Mouse (Mus musculus) hindbrain, embryonic 12.5 days (tissue): Measurements from ENCODE around the gene Hoxa9. TPM values are rescaled to one million over a fixed set of nuclear protein-coding genes. Genes with fewer than 3 reads are reported as not detected.

ENCODE experiments used
- ATAC-seq: fragments of 200-750 bp; cut with Nextera tagmentation; 2 replicates; pipeline ENCODE4 v1.8.0; 2017; ENCODE audit warnings: moderate TSS enrichment; ENCODE audit not compliant: low FRiP score
- H3K27ac ChIP-seq: fragments of 300-500 bp; sonication (generic); 2 replicates; pipeline ENCODE4 v1.5.1; 2016; ENCODE audit warnings: mild to moderate bottlenecking
- H3K27me3 ChIP-seq: fragments of 300-500 bp; sonication (generic); 2 replicates; pipeline ENCODE4 v1.6.1; 2016; ENCODE audit warnings: mild to moderate bottlenecking
- H3K36me3 ChIP-seq: fragments of 300-500 bp; sonication (generic); 2 replicates; pipeline ENCODE4 v1.6.1; 2016; ENCODE audit warnings: mild to moderate bottlenecking
- H3K4me1 ChIP-seq: fragments of 300-500 bp; sonication (generic); 2 replicates; pipeline ENCODE4 v1.6.1; 2016
- H3K4me2 ChIP-seq: fragments of 300-500 bp; sonication (generic); replicated peaks from 2 replicates; pipeline ENCODE4 v1.6.1; 2016; ENCODE audit warnings: mild to moderate bottlenecking
- H3K4me3 ChIP-seq: fragments of 300-500 bp; sonication (generic); 2 replicates; pipeline ENCODE4 v1.5.1; 2016; ENCODE audit warnings: mild to moderate bottlenecking
- H3K9ac ChIP-seq: fragments of 300-500 bp; sonication (generic); 2 replicates; pipeline ENCODE4 v1.6.1; 2016; ENCODE audit warnings: mild to moderate bottlenecking, moderate library complexity
- H3K9me3 ChIP-seq: fragments of 300-500 bp; sonication (generic); replicated peaks from 2 replicates; pipeline ENCODE4 v1.6.1; 2016; ENCODE audit warnings: mild to moderate bottlenecking
- WGBS: fragments of 180-500 bp; shearing (Covaris S2); methylation state at CpG from one replicate; pipeline ENCODE4 v1.1.7; 2016; 5-methylcytosine and 5-hydroxymethylcytosine counted together
- polyA plus RNA-seq: library from polyadenylated mRNA; unstranded; fragments of >200 nt; fragmentation: Nextera tagmentation; extraction: Ambion mirVana; gene quantifications from 2 replicates; pipeline ENCODE4 v1.2.1, GENCODE M21; 2016

Hoxa9 gene
- polyA plus RNA-seq, 1 experiment from 2014 or later: 0.12 TPM

DNA sequence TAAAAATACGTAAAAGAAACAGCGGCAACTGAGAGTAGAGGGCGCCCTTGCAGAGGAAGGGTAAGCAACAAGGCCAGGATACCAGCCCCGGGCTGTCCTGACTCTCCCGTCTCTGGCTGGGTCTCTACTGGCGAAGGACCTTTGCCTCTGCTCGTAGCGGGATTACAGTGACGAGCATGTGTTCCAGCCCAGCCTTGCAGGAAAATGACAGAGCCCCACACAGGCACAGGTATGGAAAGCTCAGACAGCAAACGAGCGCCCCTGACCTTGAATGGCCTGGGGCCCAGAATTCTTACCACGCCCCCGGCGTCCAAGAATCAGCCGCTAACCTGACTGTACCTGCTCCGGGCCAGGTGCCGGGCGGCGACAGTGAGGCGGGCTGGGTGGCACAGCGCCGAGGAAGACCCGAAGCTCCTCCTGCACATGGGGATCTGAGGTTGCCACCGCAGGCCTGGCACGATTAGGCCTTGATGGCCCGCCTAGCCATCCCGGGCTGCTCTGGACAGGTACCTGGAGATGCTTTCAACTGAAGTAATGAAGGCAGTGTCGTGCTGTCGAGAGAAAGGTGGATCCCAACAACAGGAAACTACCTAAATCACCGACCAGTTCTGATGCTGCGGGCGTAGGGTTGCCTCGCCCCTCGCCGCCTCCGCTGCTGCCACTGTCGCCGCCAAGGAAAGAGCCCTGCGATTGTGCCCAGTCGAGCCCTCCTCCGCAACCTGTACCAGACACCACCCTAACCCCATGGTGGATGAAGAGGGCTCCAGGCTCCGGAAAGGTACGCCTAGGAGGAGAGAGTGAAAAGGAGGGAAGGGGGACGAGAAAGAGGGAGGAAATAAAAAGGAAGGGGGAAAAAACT lies 1.1 kb downstream of the Hoxa9 start:
- H3K4me2 ChIP-seq: no peak overlapping the region
- H3K27me3 ChIP-seq: peaks cover 94% of the 10 kb centered on the region
- no peaks in the 10 kb centered on the region for H3K36me3 ChIP-seq
- 1% methylated on average over 44 of the region's 44 CpGs for WGBS
- no peak overlapping the region for H3K9ac ChIP-seq
- H3K27ac ChIP-seq: no peak overlapping the region
- H3K9me3 ChIP-seq: no peaks in the 10 kb centered on the region
- H3K4me3 ChIP-seq: no peak overlapping the region
- no peak for ATAC-seq
- 0 out of 2 replicates have a peak, but pooled peaks cover 4% of the 10 kb centered on the region for H3K4me1 ChIP-seq

GRCm38 (mm10) chr6:52228475-52229465 lies 2.1 kb downstream of the Hoxa9 start:
- Histone ChIP-seq H3K4me2 (no peak overlapping the region), H3K9me3 (no peaks in the 10 kb centered on the region), H3K27me3 (peaks cover 94% of the 10 kb centered on the region), H3K4me1 (0 out of 2 replicates have a peak, but pooled peaks cover 4% of the 10 kb centered on the region), H3K9ac (no peak overlapping the region), H3K27ac (no peak overlapping the region), H3K4me3 (no peak overlapping the region), H3K36me3 (no peaks in the 10 kb centered on the region)
- no peak for ATAC-seq
- 1% methylated on average over 38 of the region's 38 CpGs for WGBS

- Histone ChIP-seq H3K27me3 (peaks cover 94% of the 10 kb centered on the region), H3K36me3 (no peaks in the 10 kb centered on the region), H3K4me2 (no peak overlapping the region), H3K27ac (no peak overlapping the region), H3K4me1 (0 out of 2 replicates have a peak, but pooled peaks cover 4% of the 10 kb centered on the region), H3K9ac (no peak overlapping the region), H3K4me3 (no peak overlapping the region), H3K9me3 (no peaks in the 10 kb centered on the region)
- ATAC-seq: no peak
- WGBS: 4% methylated on average over 11 of the region's 11 CpGs
Observed at GRCm38 (mm10) chr6:52227470-52228222, 3.2 kb downstream of the Hoxa9 start.

DNA sequence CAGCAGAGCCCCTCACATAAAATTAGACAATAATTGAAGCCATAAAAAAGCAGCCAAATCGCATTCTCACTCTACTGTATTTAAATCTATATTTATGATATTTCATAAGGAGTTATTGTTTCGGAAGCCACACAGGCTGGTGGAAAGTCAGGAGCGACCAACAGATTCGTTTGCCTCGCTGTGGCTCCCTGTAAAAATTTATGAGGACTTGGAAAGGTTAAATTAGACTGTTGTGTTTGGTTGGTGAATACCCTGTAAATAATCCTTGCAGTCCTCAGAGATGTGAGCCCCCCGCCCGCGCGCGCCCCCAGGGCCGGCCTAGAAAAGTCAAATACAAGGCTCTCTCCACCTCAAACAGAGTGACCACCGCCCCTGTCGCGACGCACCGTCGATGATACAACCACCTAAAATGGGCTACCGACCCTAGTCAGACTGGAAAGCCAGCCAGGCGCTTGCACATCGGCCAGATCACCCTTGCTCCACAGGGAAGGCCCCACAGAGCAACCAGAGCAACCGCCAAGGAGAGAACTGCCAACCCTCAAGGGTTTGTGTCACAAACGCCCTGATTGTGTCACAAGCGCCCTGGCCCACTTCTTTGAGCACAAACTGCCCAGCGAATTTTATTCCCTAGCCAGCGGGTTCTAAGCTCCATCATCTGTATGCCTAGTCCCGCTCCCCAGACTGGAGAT lies 4.2 kb downstream of the Hoxa9 start:
- peaks cover 6% of the 10 kb centered on the region; the same call in 1 of the 2 replicates for H3K4me1 ChIP-seq
- no peak overlapping the region for H3K4me2 ChIP-seq
- H3K9me3 ChIP-seq: no peaks in the 10 kb centered on the region
- no peaks in the 10 kb centered on the region for H3K36me3 ChIP-seq
- no peak overlapping the region for H3K4me3 ChIP-seq
- H3K9ac ChIP-seq: no peak overlapping the region
- peaks cover 94% of the 10 kb centered on the region for H3K27me3 ChIP-seq
- ATAC-seq: no peak
- WGBS: 2% methylated on average over 26 of the region's 26 CpGs
- no peak overlapping the region for H3K27ac ChIP-seq

DNA sequence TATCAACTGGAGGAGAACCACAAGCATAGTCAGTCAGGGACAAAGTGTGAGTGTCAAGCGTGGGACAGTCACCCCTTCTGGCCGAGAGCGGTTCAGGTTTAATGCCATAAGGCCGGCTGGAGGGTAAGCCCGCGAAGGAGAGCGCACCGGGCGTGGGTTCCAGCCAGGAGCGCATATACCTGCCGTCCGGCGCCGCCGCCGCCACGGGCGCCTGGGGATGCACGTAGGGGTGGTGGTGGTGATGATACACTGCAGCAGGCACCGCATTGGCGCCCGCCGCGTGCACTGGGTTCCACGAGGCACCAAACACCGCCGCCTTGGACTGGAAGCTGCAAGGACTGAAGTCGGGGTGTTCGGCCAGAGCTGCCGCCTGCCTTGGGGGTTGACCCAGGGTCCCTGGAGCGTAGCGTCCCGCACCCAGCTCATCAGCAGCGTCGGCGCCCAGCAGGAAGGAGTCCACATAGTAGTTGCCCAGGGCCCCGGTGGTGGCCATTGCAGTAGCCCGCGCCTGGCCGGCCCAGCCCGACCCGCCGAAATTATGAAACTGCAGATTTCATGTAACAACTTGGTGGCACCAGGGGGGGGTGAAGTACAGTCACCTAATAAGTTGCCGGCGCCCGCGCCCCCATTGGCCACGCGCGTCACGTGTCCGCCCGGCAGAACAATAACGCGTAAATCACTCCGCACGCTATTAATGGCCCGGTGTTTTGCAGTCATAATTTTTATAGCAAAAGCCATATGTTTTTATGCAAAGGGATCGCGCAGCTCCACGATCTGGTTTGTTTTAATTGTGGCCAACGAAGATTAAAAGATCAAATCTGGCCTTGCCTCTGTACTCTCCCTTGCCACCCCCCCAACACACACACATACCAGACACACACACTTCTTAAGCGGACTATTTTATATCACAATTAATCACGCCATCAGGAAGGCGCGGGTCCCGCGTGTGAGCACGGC lies 5.0 kb downstream of the Hoxa9 start:
- H3K9ac ChIP-seq: no peak overlapping the region
- H3K4me1 ChIP-seq: peaks cover 12% of the 10 kb centered on the region; the same call in 1 of the 2 replicates
- peaks cover 97% of the 10 kb centered on the region for H3K27me3 ChIP-seq
- H3K36me3 ChIP-seq: no peaks in the 10 kb centered on the region
- 1% methylated on average over 69 of the region's 69 CpGs for WGBS
- ATAC-seq: no peak
- H3K4me2 ChIP-seq: no peak overlapping the region
- peak overlapping the region; percentile 8 for H3K4me3 ChIP-seq
- H3K9me3 ChIP-seq: no peaks in the 10 kb centered on the region
- no peak overlapping the region for H3K27ac ChIP-seq

DNA sequence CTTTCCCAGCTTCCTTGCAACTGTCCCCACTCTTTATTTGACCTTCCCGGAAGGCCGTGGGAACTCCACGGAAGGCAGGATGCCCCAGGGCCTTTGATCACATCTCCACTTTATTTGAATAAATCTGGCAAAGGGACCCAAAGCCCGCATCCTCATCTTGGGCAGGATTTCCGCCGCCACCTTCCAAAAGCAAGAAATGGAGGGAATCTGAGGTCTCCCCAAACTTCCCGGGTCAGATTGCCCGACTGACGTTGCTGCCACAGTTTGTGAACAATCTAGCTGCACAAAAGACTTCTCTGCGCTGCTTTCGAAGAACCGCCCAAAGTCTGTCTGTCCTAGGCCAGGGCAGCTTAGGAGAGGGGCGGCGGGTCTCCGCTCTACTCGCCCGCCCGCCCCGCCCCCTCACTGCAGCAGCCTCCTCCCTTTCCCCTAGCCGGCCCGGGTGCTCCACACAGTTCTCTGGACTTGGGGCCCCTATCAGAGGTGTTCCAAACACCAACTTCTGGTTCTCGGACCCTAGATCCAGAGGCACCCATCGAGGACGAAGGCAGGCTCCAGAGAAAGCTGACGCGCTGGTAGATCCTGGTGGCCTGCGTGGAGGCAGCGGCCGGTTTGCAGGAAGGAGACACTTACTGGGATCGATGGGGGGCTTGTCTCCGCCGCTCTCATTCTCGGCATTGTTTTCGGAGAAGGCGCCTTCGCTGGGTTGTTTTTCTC lies 5.8 kb downstream of the Hoxa9 start:
- Histone ChIP-seq H3K36me3 (no peaks in the 10 kb centered on the region), H3K9ac (no peak overlapping the region), H3K27me3 (peaks cover 97% of the 10 kb centered on the region), H3K4me1 (peaks cover 12% of the 10 kb centered on the region; the same call in 1 of the 2 replicates), H3K4me3 (no peak overlapping the region; the same call in 1 of the 2 replicates), H3K9me3 (no peaks in the 10 kb centered on the region), H3K4me2 (no peak overlapping the region), H3K27ac (no peak overlapping the region)
- ATAC-seq: no peak
- 2% methylated on average over 36 of the region's 36 CpGs for WGBS

DNA sequence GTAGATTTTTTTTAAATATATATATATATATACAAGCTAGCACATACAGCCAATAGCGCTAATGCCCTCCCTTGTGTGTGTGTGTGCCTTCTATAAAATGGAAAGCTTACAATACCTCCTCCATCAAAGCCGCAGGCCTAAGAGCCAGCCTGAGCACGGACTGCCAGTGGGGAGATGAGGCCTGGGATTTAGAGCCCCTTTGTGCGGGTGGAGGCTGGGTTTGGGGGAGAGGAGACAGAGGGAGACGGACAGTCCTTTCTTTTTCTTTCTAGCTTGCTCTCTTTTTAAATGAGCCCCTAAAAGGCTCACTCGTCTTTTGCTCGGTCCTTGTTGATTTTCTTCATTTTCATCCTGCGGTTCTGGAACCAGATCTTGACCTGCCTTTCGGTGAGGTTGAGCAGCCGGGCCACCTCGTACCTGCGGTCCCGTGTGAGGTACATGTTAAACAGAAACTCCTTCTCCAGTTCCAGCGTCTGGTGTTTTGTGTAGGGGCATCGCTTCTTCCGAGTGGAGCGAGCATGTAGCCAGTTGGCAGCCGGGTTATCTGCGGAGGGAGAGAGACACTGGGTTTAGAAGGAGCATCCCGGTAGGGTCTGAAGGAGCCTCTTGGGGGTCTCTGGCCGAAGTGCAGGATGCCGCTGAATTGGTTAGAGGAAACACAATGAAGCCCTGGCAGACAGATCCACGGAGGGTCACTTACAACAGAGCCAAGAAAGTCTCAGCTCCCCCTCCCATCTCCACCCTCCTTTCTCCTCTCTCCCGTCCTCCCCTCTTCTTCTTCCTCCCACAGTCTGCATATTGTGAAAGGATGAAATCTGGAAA lies 6.7 kb downstream of the Hoxa9 start:
- H3K36me3 ChIP-seq: no peaks in the 10 kb centered on the region
- H3K27ac ChIP-seq: no peak overlapping the region
- H3K9ac ChIP-seq: no peak overlapping the region
- ATAC-seq: no peak
- H3K4me1 ChIP-seq: peaks cover 12% of the 10 kb centered on the region; the same call in 1 of the 2 replicates
- H3K4me2 ChIP-seq: no peak overlapping the region
- H3K4me3 ChIP-seq: no peak overlapping the region
- peaks cover 98% of the 10 kb centered on the region for H3K27me3 ChIP-seq
- no peaks in the 10 kb centered on the region for H3K9me3 ChIP-seq
- WGBS: 1% methylated on average over 24 of the region's 24 CpGs

DNA sequence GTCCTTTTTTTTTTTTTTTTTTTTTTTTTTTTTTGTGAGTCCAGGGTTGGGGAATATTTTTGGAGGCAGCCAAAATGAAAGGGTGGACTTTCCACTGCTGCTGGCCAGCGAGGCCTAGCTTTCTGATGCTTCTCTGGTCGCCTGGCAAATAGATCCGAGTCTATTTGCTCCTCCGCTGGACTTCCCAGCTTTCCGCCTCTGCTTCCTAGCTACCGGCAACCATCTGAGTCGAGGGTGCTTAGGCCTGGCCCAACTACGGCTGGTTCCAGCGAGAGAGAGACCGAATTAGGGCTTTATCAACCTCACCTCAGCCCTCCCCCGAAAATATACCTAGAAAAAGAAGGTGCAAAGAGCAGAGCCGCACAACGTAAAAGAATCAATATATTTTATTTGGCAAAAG lies 8.2 kb downstream of the Hoxa9 start:
- H3K27me3 ChIP-seq: peaks cover 100% of the 10 kb centered on the region
- no peak overlapping the region for H3K27ac ChIP-seq
- no peak overlapping the region for H3K4me3 ChIP-seq
- H3K9ac ChIP-seq: no peak overlapping the region
- no peaks in the 10 kb centered on the region for H3K36me3 ChIP-seq
- peaks cover 12% of the 10 kb centered on the region; the same call in 1 of the 2 replicates for H3K4me1 ChIP-seq
- no peak for ATAC-seq
- 14% methylated on average over 13 of the region's 13 CpGs for WGBS
- no peaks in the 10 kb centered on the region for H3K9me3 ChIP-seq
- H3K4me2 ChIP-seq: no peak overlapping the region

DNA sequence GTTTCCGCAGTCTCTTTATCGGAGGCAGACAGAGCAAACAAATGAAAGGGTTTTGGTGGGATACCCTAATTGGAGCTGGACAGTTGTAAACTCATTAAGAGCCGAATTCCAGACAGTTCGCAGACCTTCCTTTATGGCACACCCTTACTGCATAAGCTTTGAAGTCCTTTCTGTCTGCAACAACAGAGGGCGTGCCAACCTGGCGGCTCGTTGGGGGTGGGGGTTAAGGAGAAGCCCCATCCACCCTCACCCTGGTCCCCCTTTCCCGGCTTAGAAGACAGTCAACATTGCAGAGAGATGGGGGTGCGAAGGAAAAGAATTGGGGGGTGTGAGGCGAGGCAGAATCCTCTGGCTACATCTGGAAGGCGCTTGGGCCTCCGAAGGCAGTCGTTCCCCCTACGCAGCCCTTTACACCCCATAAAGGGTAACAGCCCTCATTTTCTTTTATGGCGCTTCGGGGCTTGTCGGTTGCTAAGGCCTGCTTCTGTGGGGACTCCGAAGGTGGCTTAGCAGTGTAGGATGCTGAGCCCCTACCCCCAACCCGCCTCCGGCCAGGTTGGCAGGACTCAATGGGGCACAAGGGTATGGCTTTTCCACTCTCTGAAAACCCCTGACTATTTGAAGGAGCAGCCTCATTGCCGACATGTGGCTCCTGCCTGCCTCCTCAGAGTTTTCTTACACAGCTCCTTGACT lies 8.8 kb downstream of the Hoxa9 start:
- H3K27ac ChIP-seq: no peak overlapping the region
- H3K4me3 ChIP-seq: peak overlapping the region; percentile 38; the same call in 1 of the 2 replicates
- no peaks in the 10 kb centered on the region for H3K9me3 ChIP-seq
- H3K36me3 ChIP-seq: no peaks in the 10 kb centered on the region
- ATAC-seq: peak; percentile 9; the same call in 1 of the 2 replicates
- H3K4me1 ChIP-seq: peaks cover 16% of the 10 kb centered on the region; the same call in 1 of the 2 replicates
- no peak overlapping the region for H3K9ac ChIP-seq
- H3K4me2 ChIP-seq: peak overlapping the region; percentile 66
- WGBS: 4% methylated on average over 21 of the region's 21 CpGs
- H3K27me3 ChIP-seq: peaks cover 100% of the 10 kb centered on the region
